Mouse (Mus musculus) neural tube, embryonic 10.5 days (tissue): ENCODE results near the gene Exosc3.
"Not testable (repeated sequence)": the region's sequence is repeated elsewhere in the genome, so short reads cannot be mapped to it uniquely, and the experiment has no call there.

ENCODE experiments used
- DNase-seq: peaks from one replicate; pipeline ENCODE4 v3.0.0-alpha.2; 2017; ENCODE audit warnings: low spot score; ENCODE audit errors: extremely low spot score

Exosc3 gene

GRCm38 (mm10) chr4:45342286-45343155 lies at the start of gene Exosc3:
Gene Exosc3, minus strand, starts transcription at chr4:45342732.
- DNase-seq, result peak; percentile 66

GRCm38 (mm10) chr4:45392099-45392498 lies 49.6 kb upstream of the Exosc3 start:
- DNase-seq, result no peak

- not testable (repeated sequence) for DNase-seq
Observed at GRCm38 (mm10) chr4:45387296-45387695, 44.8 kb upstream of the Exosc3 start.

GRCm38 (mm10) chr4:45382133-45382532 lies 39.6 kb upstream of the Exosc3 start:
- DNase-seq, result not testable (repeated sequence)

GRCm38 (mm10) chr4:45380903-45381580 lies 38.5 kb upstream of the Exosc3 start:
- not testable (repeated sequence) for DNase-seq

GRCm38 (mm10) chr4:45376573-45376972 lies 34.0 kb upstream of the Exosc3 start:
- no peak for DNase-seq

- DNase-seq, result no peak
Observed at GRCm38 (mm10) chr4:45374879-45375278, 32.3 kb upstream of the Exosc3 start.

- no peak for DNase-seq
Observed at GRCm38 (mm10) chr4:45371261-45371660, 28.7 kb upstream of the Exosc3 start.

GRCm38 (mm10) chr4:45356653-45357052 lies 14.1 kb upstream of the Exosc3 start:
- DNase-seq, result no peak

- DNase-seq, result peak; percentile 98
Observed at GRCm38 (mm10) chr4:45341669-45342249, 773 bp downstream of the Exosc3 start, which contains the start of gene Dcaf10. Gene Dcaf10, plus strand, starts transcription at chr4:45342101.

- no peak for DNase-seq
Observed at GRCm38 (mm10) chr4:45341226-45341625, 1.3 kb downstream of the Exosc3 start.

GRCm38 (mm10) chr4:45332466-45332865 lies 10.1 kb downstream of the Exosc3 start:
- DNase-seq, result no peak

GRCm38 (mm10) chr4:45331139-45331538 lies 11.4 kb downstream of the Exosc3 start:
- DNase-seq, result no peak

- peak; percentile 89 for DNase-seq
Observed at GRCm38 (mm10) chr4:45320159-45320816, 22.2 kb downstream of the Exosc3 start.

GRCm38 (mm10) chr4:45311056-45311455 lies 31.5 kb downstream of the Exosc3 start:
- no peak for DNase-seq

GRCm38 (mm10) chr4:45308606-45309005 lies 33.9 kb downstream of the Exosc3 start:
- DNase-seq, result no peak

- DNase-seq, result peak; percentile 18
Observed at GRCm38 (mm10) chr4:45308046-45308445, 34.5 kb downstream of the Exosc3 start.

GRCm38 (mm10) chr4:45305536-45305935 lies 37.0 kb downstream of the Exosc3 start:
- no peak for DNase-seq

- DNase-seq, result peak; percentile 62
Observed at GRCm38 (mm10) chr4:45296662-45297564, 45.6 kb downstream of the Exosc3 start, which contains the start of gene Trmt10b. Gene Trmt10b, plus strand, starts transcription at chr4:45297127.

- DNase-seq, result no peak
Observed at GRCm38 (mm10) chr4:45287906-45288305, 54.6 kb downstream of the Exosc3 start.
